Mouse (Mus musculus) forebrain, postnatal 0 days (tissue): ENCODE results near the gene Plekhj1. TPM values are rescaled to one million over a fixed set of nuclear protein-coding genes. Genes with fewer than 3 reads are reported as not detected.

ENCODE experiments used
- ATAC-seq: fragments of 200-750 bp; cut with Nextera tagmentation; 2 replicates; pipeline ENCODE4 v1.8.0; 2017; ENCODE audit warnings: mild to moderate bottlenecking, moderate library complexity
- DNase-seq: peaks from one replicate; pipeline ENCODE4 v3.0.0-alpha.2; 2015
- H3K27ac ChIP-seq: fragments of 300-500 bp; sonication (generic); 2 replicates; pipeline ENCODE4 v1.5.1; 2014; ENCODE audit warnings: low read depth, mild to moderate bottlenecking, antibody characterized with exemption, low read length, moderate library complexity, mixed read lengths
- H3K27me3 ChIP-seq: fragments of 300-500 bp; sonication (generic); 2 replicates; pipeline ENCODE4 v1.6.1; 2014; ENCODE audit warnings: mild to moderate bottlenecking, low read length, mixed read lengths; ENCODE audit not compliant: insufficient read depth
- H3K36me3 ChIP-seq: fragments of 300-500 bp; sonication (generic); 2 replicates; pipeline ENCODE4 v1.6.1; 2014; ENCODE audit warnings: mild to moderate bottlenecking, moderate library complexity; ENCODE audit not compliant: insufficient read depth
- H3K4me1 ChIP-seq: fragments of 300-500 bp; sonication (generic); 2 replicates; pipeline ENCODE4 v1.6.1; 2014; ENCODE audit warnings: antibody characterized with exemption; ENCODE audit not compliant: insufficient read depth
- H3K4me2 ChIP-seq: fragments of 300-500 bp; sonication (generic); 2 replicates; pipeline ENCODE4 v1.6.1; 2014; ENCODE audit warnings: low read depth, mild to moderate bottlenecking, moderate library complexity
- H3K4me3 ChIP-seq: fragments of 300-500 bp; sonication (generic); 2 replicates; pipeline ENCODE4 v1.5.1; 2014; ENCODE audit warnings: low read depth, low read length, mixed read lengths
- H3K9ac ChIP-seq: fragments of 300-500 bp; sonication (generic); 2 replicates; pipeline ENCODE4 v1.6.1; 2014; ENCODE audit warnings: mild to moderate bottlenecking
- H3K9me3 ChIP-seq: fragments of 300-500 bp; sonication (generic); 2 replicates; pipeline ENCODE4 v1.6.1; 2016; ENCODE audit warnings: low read length
- CTCF ChIP-seq: sonication (generic); IDR thresholded peaks from 2 replicates; pipeline ENCODE4 v1.5.1; 2016; ENCODE audit warnings: antibody characterized with exemption, control low read depth, low read depth
- WGBS: fragments of 180-500 bp; shearing (Covaris S2); extraction: QIAGEN DNeasy Blood & Tissue Kit; methylation state at CpG from one replicate; pipeline ENCODE4 v1.1.7; 2014; 5-methylcytosine and 5-hydroxymethylcytosine counted together
- polyA plus RNA-seq: library from polyadenylated mRNA; unstranded; fragments of >200 nt; fragmentation: Nextera tagmentation; extraction: Ambion mirVana; gene quantifications from 2 replicates; pipeline ENCODE4 v1.2.1, GENCODE M21; 2015
- total RNA-seq: library from RNA; depleted of rRNA; stranded (reverse); fragments of >200 nt; gene quantifications from 2 replicates; pipeline ENCODE4 v1.2.3, GENCODE M21; 2014

Plekhj1 gene
- total and polyA plus RNA-seq, 2 experiments from 2014 or later = 89.0 to 96.8 TPM

- H3K9me3 ChIP-seq = no peaks in the 10 kb centered on the region
- no peak overlapping the region for H3K4me2 ChIP-seq
- no peaks in the 10 kb centered on the region for H3K27me3 ChIP-seq
- H3K27ac ChIP-seq = no peak overlapping the region
- no peak for DNase-seq
- no peak overlapping the region for H3K9ac ChIP-seq
- no peak for TF ChIP-seq CTCF
- no peak overlapping the region for H3K4me3 ChIP-seq
- H3K36me3 ChIP-seq = peaks cover 97% of the 10 kb centered on the region
- H3K4me1 ChIP-seq = peaks cover 6% of the 10 kb centered on the region; the same call in 1 of the 2 replicates
- 95% methylated on average over 6 of the region's 6 CpGs for WGBS
- ATAC-seq = no peak
Measured at GRCm38 (mm10) chr10:80776358-80776869, 22.0 kb downstream of the Plekhj1 start.

- Histone ChIP-seq H3K4me2 (no peak overlapping the region), H3K27me3 (no peaks in the 10 kb centered on the region), H3K9me3 (no peaks in the 10 kb centered on the region), H3K4me1 (peaks cover 6% of the 10 kb centered on the region; the same call in 1 of the 2 replicates), H3K4me3 (no peak overlapping the region), H3K9ac (no peak overlapping the region), H3K27ac (no peak overlapping the region), H3K36me3 (peaks cover 97% of the 10 kb centered on the region)
- 96% methylated on average over 4 of the region's 4 CpGs for WGBS
- DNase-seq (no peak), ATAC-seq (no peak)
- no peak for TF ChIP-seq CTCF
Measured at GRCm38 (mm10) chr10:80775731-80776130, 22.7 kb downstream of the Plekhj1 start.

- H3K27me3 ChIP-seq = no peaks in the 10 kb centered on the region
- ATAC-seq = peak; percentile 10; the same call in 1 of the 2 replicates
- no peak overlapping the region for H3K9ac ChIP-seq
- no peaks in the 10 kb centered on the region for H3K9me3 ChIP-seq
- DNase-seq = no peak
- peaks cover 6% of the 10 kb centered on the region; the same call in 1 of the 2 replicates for H3K4me1 ChIP-seq
- 90% methylated on average over 4 of the region's 4 CpGs for WGBS
- H3K36me3 ChIP-seq = peaks cover 97% of the 10 kb centered on the region
- H3K27ac ChIP-seq = peak overlapping the region; percentile 85; the same call in 1 of the 2 replicates
- no peak overlapping the region for H3K4me2 ChIP-seq
- no peak for TF ChIP-seq CTCF
- H3K4me3 ChIP-seq = no peak overlapping the region
Measured at GRCm38 (mm10) chr10:80774981-80775380, 23.4 kb downstream of the Plekhj1 start.

DNA sequence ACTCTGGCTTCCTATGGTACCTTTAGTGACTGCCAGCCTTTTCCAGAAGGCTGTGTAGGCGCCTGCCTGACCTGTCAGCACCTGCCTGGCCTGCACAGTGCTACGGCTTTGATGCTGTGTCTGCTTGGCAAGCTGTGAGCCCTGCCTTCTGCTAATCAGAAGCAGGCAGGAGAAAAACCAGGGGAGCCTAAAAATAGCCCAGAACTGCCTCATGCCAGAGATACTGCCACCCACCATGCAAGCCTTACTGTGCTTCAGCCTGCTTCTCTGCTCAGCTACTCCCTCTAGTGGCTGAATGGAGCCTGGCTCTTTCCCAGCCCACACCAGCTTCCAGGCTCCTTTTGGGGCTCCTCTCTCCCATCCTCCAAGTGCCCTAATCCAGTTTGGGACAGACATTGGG, 23.9 kb downstream of the Plekhj1 start:
- peak overlapping the region; percentile 85 for H3K27ac ChIP-seq
- 23% methylated on average over 2 of the region's 2 CpGs for WGBS

DNA sequence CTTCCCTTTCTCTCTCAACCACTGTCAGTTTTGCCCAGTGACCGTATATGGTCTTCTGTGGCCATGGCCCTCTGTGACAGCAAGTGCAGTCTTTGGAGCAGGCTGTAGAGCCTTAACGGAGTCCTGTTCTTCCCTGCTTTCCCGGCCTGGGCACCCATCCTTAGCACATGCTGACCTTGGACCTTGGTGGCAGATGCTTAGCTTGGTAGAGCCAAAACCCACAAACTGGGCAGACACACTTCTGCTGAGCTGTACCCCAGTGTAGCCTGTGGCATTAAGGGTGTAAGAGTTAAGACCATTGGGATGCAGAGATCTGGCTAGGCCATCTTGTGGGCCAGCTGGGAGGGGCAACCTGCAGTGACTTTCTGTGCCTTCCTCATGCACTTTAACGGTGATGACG, 24.6 kb downstream of the Plekhj1 start:
- Histone ChIP-seq H3K9ac (peak overlapping the region; percentile 22; the same call in 1 of the 2 replicates), H3K4me3 (no peak overlapping the region), H3K4me2 (no peak overlapping the region), H3K9me3 (no peaks in the 10 kb centered on the region), H3K4me1 (peaks cover 6% of the 10 kb centered on the region; the same call in 1 of the 2 replicates), H3K27ac (peak overlapping the region; percentile 85), H3K27me3 (no peaks in the 10 kb centered on the region), H3K36me3 (peaks cover 95% of the 10 kb centered on the region)
- 89% methylated on average over 5 of the region's 5 CpGs for WGBS
- DNase-seq = no peak
- no peak for TF ChIP-seq CTCF
- no peak for ATAC-seq

More for the DNA sequence above, 23.9 kb downstream of the Plekhj1 start:
- Histone ChIP-seq H3K36me3 (peaks cover 97% of the 10 kb centered on the region), H3K9me3 (no peaks in the 10 kb centered on the region), H3K4me2 (no peak overlapping the region), H3K4me1 (peaks cover 6% of the 10 kb centered on the region; the same call in 1 of the 2 replicates), H3K4me3 (no peak overlapping the region), H3K9ac (peak overlapping the region; percentile 22; the same call in 1 of the 2 replicates), H3K27me3 (no peaks in the 10 kb centered on the region)
- TF ChIP-seq CTCF = peak; percentile 95
- ATAC-seq (peak; percentile 97), DNase-seq (peak; percentile 87)

GRCm38 (mm10) chr10:80768365-80768764, 30.1 kb downstream of the Plekhj1 start:
- Histone ChIP-seq H3K9ac (no peak overlapping the region), H3K9me3 (no peaks in the 10 kb centered on the region), H3K4me2 (no peak overlapping the region), H3K4me1 (no peaks in the 10 kb centered on the region), H3K27me3 (no peaks in the 10 kb centered on the region), H3K27ac (no peak overlapping the region), H3K36me3 (peaks cover 77% of the 10 kb centered on the region), H3K4me3 (no peak overlapping the region)
- ATAC-seq (no peak), DNase-seq (no peak)
- TF ChIP-seq CTCF = no peak
- WGBS = 93% methylated on average over 6 of the region's 6 CpGs

GRCm38 (mm10) chr10:80766161-80766815, 32.1 kb downstream of the Plekhj1 start:
- no peak overlapping the region for H3K9ac ChIP-seq
- WGBS = 84% methylated on average over 10 of the region's 10 CpGs
- DNase-seq (no peak), ATAC-seq (no peak)
- no peak overlapping the region for H3K4me2 ChIP-seq
- H3K27me3 ChIP-seq = no peaks in the 10 kb centered on the region
- H3K27ac ChIP-seq = no peak overlapping the region
- H3K36me3 ChIP-seq = peaks cover 58% of the 10 kb centered on the region
- no peak for TF ChIP-seq CTCF
- no peaks in the 10 kb centered on the region; the same call in 1 of the 2 replicates for H3K4me1 ChIP-seq
- H3K9me3 ChIP-seq = no peaks in the 10 kb centered on the region
- H3K4me3 ChIP-seq = no peak overlapping the region
